Mouse (Mus musculus) myocyte (in vitro differentiated cells): ENCODE measurements around the gene Aplp2.

Source experiments
- MYOD1 ChIP-seq, 3 experiments: IDR thresholded peaks; one replicate each; pipeline ENCODE4 v1.6.1; 2011; ENCODE audit warnings: control low read depth in 2 of 3, low read depth in 2 of 3, mild to moderate bottlenecking in 2 of 3, moderate library complexity in 1 of 3; ENCODE audit not compliant: insufficient read length in 2 of 3, control insufficient read depth in 1 of 3
- MYOG ChIP-seq, 3 experiments: IDR thresholded peaks; one replicate each; pipeline ENCODE4 v1.6.1; 2011; ENCODE audit warnings: control low read depth in 2 of 3, low read depth in 2 of 3, mild to moderate bottlenecking in 2 of 3; ENCODE audit not compliant: insufficient read length in 2 of 3, control insufficient read depth in 1 of 3, insufficient read depth in 1 of 3
- POLR2A ChIP-seq: IDR thresholded peaks from one replicate; pipeline ENCODE4 v1.6.1; 2011; ENCODE audit warnings: low read depth, mild to moderate bottlenecking, control low read depth, moderate library complexity; ENCODE audit not compliant: insufficient read length
- POLR2AphosphoS2 ChIP-seq: IDR thresholded peaks from one replicate; pipeline ENCODE4 v1.6.1; 2011; ENCODE audit warnings: low read depth, control low read depth; ENCODE audit not compliant: insufficient read length
- REST ChIP-seq: IDR thresholded peaks from one replicate; pipeline ENCODE4 v1.6.1; 2011; ENCODE audit warnings: mild to moderate bottlenecking, control low read depth, moderate library complexity; ENCODE audit not compliant: insufficient read depth, insufficient read length
- SRF ChIP-seq: IDR thresholded peaks from one replicate; pipeline ENCODE4 v1.6.1; 2011; ENCODE audit warnings: low read depth; ENCODE audit not compliant: control insufficient read depth, insufficient read length
- TCF3 ChIP-seq: IDR thresholded peaks from one replicate; pipeline ENCODE4 v1.6.1; 2011; ENCODE audit warnings: low read depth, control low read depth; ENCODE audit not compliant: insufficient read length
- USF1 ChIP-seq: IDR thresholded peaks from one replicate; pipeline ENCODE4 v1.6.1; 2011; ENCODE audit warnings: low read depth, mild to moderate bottlenecking, control low read depth, moderate library complexity

DNA sequence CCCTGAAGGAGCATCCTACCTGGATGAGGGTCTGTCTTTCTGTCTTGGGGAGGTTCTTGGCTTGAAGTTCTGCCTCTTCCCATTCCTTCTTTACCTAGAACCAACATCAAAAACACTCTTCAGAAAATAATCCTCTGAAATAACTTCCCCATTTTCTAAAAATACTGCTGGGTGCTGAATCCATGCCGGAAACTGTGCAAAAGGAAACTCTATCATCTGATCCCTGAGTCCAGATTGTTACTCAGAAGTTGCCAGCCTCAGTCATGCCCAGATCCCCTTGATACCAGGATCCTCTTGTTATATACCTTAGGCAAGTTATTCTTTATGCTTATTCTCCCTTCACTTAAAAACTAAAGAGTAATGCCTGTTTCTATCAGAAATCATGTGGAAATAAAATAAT lies 48.3 kb downstream of the Aplp2 start:
- no peak for TF ChIP-seq USF1
- TF ChIP-seq POLR2AphosphoS2 = no peak
- no peak for TF ChIP-seq POLR2A
- no peak for TF ChIP-seq REST
- no peak for TF ChIP-seq SRF
- TF ChIP-seq MYOD1 (IDR thresholded peaks at IDR 0.05; ENCODE audit: control insufficient read depth in 1 of 3, insufficient read length in 2 of 3, low read depth in 2 of 3) = no peak
- no peak for TF ChIP-seq TCF3
- no peak for TF ChIP-seq MYOG (IDR thresholded peaks at IDR 0.05; ENCODE audit: control insufficient read depth in 1 of 3, insufficient read depth in 1 of 3, insufficient read length in 2 of 3, low read depth in 2 of 3)
